Mouse (Mus musculus) lung, adult 2 months (tissue): Measurements from ENCODE around the gene Sptbn4. TPM values are rescaled to one million over a fixed set of nuclear protein-coding genes. Genes with fewer than 3 reads are reported as not detected.

Experiments used
- DNase-seq: peaks from one replicate; pipeline ENCODE4 v3.0.0; 2022
- H3K4me1 ChIP-seq: fragments of 200-500 bp; 2 replicates; pipeline ENCODE4 v1.6.1; 2011; ENCODE audit warnings: low read length; ENCODE audit not compliant: control insufficient read depth, insufficient read depth
- H3K4me3 ChIP-seq: fragments of 200-500 bp; replicated peaks from 2 replicates; pipeline ENCODE3; 2011; ENCODE audit warnings: low read depth, mild to moderate bottlenecking, control low read depth, low read length; ENCODE audit errors: extremely low read depth
- CTCF ChIP-seq: fragments of 200-500 bp; IDR thresholded peaks from 2 replicates; pipeline ENCODE4 v1.5.1; 2011; ENCODE audit warnings: mild to moderate bottlenecking, low read length, control low read depth; ENCODE audit not compliant: insufficient read depth
- POLR2A ChIP-seq: fragments of 200-500 bp; IDR thresholded peaks from 2 replicates; pipeline ENCODE4 v1.6.1; 2011; ENCODE audit warnings: low read depth, mild to moderate bottlenecking, control low read depth, low read length, borderline replicate concordance; ENCODE audit errors: extremely low read depth
- WGBS: fragments of 180-500 bp; shearing (Covaris S2); methylation state at CpG from one replicate; pipeline ENCODE4 v1.1.7; 2018; 5-methylcytosine and 5-hydroxymethylcytosine counted together
- polyA plus RNA-seq: library from polyadenylated mRNA; depleted of rRNA; stranded (reverse); fragments of >200 nt; gene quantifications from 2 replicates; pipeline ENCODE4 v1.2.3, GENCODE M21; 2012

Gene Sptbn4
- polyA plus RNA-seq, 1 experiment: 0.13 TPM

DNA sequence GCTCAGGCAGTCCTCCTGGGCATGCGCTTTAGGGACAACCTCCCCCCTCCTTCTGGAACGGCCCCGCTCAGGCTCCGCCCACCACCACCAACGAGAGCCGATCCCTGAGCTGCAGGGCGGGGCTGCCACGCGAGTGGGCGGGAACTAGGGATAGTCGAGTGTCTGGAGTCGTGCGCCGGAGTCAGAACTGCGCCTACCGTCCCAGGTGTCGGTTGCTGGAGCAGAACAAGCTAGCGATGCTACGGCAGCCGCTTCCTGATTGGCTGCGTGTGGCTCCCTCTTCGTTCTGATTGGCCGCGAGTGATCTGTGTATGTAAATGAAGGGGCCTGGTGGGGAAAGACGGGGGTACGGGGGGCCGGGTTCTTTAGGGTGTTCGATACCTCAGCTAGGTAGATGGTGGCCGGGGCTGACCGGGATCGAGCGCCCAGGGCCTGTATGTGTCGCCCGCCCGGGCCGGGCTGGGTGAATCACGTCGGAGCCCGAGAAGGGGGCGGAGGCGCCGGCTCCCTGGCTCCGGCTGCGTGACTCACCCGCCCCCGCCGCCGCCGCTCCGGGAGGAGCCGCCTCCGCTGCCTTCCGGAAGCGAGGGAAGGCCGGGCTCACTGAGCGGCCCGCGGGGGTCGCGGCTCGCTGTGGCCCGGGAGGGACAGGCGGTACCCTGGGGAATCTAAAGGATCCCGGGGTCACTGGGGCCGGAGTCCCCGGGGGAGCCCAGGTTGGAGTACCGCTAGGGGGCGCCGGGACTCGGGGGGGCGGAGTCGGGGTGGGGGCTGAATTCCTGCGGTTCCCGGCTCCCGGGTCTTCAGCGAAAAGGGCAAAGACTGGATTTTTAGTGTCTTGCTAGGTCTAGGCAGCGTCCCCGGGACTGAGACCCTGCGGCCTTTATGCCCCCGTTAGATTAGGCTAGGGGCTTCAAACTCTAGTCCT, 39.5 kb upstream of the Sptbn4 start, which contains the start of gene Sertad1:
Sertad1 (plus strand) TSS at position 141 of the 928 bp plus-strand sequence.
- TF ChIP-seq POLR2A (peak; percentile 100), CTCF (no peak)
- DNase-seq: peak; percentile 100
- H3K4me1 ChIP-seq: peaks cover 19% of the 10 kb centered on the region
- WGBS: under 1% methylated on average over 80 of the region's 80 CpGs
- peak within 1 kb of the TSS; percentile 83 for H3K4me3 ChIP-seq

DNA sequence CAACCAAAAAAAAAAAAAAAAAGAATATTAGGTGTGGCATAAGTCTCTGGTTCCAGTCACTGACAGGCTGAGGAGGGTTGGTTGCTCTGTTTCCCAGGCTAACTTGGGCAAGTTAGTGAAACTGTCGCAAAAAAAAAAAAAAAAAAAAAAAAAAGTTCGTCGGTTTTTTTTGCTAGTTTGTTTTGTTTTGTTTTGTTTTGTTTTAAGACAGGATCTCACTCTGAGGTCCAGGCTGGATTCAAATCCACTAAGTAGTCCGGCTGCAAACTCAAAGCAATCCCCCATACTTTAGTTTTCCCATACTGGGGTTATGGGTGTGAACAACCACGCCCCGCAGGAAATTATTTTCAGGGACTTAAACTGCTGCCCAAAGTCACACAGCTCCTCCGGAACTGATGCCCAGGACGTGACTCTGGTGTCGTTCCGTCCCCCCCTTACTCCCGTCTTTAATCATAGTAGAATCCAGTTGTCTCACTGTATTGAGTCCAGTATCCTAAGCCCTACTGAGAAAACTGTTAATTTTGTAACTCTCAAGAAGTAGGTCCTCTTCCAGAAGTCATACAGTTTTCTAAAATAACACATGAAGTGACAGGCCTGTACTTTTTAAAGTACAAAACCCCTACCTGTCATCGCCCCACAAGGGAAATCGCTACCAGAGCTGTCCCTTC, 38.8 kb upstream of the Sptbn4 start:
- peak; percentile 43 for DNase-seq
- H3K4me1 ChIP-seq: peaks cover 13% of the 10 kb centered on the region
- TF ChIP-seq CTCF: no peak
- no peak for TF ChIP-seq POLR2A
- WGBS: under 1% methylated on average over 13 of the region's 13 CpGs
- H3K4me3 ChIP-seq: peak overlapping the region; percentile 83

DNA sequence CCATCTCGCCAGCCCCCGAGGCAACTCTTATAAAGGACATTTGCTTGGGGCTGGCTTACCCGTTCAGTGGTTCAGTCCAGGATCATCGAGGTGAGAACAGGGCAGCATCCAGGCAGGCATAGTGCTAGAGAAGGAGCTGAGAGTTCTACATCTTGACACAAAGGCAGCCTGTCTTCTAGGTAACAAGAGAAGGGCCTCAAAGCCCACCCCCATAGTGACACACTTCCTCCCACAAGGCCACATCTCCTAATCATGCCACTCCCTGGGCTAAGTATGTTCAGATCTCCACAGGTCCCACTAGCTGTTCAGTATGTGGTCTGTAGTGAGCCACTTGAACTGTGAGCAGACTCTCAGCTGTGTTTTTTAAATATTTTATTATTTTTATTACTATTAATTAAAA, 36.4 kb upstream of the Sptbn4 start:
- 77% methylated on average over 4 of the region's 4 CpGs for WGBS
- H3K4me3 ChIP-seq: no peak overlapping the region
- DNase-seq: no peak
- no peak for TF ChIP-seq CTCF
- H3K4me1 ChIP-seq: peaks cover 4% of the 10 kb centered on the region; the same call in 1 of the 2 replicates

DNA sequence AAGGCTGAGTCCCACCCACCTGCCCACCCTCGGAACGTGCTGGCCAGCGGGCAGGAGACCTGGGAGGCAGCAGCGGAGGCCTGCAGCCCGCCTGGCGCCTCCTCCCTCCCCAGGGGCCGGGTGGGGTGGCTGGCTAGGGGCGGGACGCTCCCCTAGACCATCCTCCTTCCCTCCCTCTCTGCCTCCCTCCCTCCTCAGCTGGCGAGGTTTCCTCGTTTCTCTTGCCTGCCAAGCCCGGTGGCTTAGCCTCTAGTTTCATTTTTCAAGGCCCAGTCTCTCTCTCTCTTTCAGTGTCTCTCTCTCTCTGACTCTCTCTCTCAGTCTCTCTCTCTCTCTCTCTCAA, 34.1 kb upstream of the Sptbn4 start:
- WGBS: 0% methylated on average over 12 of the region's 12 CpGs
- TF ChIP-seq POLR2A (peak; percentile 62; the same call in 1 of the 2 replicates), CTCF (no peak)
- no peaks in the 10 kb centered on the region for H3K4me1 ChIP-seq
- peak overlapping the region; percentile 44 for H3K4me3 ChIP-seq
- peak; percentile 86 for DNase-seq

DNA sequence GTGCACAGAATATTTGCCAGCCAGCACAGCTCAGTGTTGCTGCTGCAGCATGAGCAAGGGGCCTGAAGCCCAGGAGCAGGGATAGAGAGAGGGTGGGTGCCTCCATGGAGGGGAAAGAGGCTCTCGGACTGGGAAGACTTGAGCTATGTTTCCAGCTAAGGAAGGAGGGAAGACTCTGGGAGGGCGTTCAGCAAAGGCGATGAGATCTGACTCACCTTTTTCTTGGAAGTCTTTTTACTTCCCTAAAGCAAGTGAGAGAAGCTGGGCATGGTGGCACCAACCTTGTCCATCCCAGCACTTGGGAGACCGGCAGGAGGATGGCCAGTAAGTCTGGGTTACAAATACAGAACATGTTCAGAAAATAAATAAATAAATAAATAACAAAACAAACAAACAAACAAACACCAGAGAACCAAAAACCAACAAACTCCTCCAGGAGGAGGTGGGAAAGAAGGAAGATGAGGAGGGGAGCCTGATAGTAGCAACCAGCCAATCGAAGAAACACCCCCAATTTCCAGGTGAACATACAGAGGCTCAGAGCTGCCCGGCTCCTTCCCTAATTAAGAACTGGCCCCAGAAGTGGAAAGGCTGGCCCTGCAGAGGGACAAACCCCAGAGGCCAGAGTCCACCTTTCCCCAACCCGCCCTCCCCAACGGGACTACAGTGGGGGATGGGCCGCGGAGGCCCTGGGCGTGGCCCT, 33.6 kb upstream of the Sptbn4 start:
- peak overlapping the region; percentile 9 for H3K4me3 ChIP-seq
- no peak for TF ChIP-seq CTCF
- TF ChIP-seq POLR2A: no peak
- DNase-seq: no peak
- 15% methylated on average over 11 of the region's 11 CpGs for WGBS
- H3K4me1 ChIP-seq: no peaks in the 10 kb centered on the region

DNA sequence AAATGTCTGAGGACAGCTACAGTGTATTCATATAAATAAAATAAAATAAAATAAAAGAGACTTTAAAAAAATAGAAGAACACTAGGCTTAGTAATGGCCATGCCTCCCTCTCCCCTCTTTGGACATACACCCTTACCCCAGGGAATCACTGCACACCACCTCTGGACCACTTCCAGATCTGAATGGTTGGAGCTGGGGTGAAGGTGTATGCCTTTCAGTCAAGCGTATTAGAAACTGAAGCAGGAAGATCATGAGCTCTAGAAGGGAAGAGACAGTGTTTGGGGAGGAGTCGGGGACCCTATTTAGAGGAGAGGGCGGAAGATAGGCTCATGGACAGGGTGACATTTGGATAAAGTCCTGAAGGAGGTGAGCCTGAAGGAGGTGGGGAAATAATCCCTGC, 33.0 kb upstream of the Sptbn4 start:
- Histone ChIP-seq H3K4me1 (no peaks in the 10 kb centered on the region), H3K4me3 (no peak overlapping the region)
- WGBS: 60% methylated on average over 3 of the region's 3 CpGs
- DNase-seq: no peak
- TF ChIP-seq CTCF (no peak), POLR2A (no peak)

DNA sequence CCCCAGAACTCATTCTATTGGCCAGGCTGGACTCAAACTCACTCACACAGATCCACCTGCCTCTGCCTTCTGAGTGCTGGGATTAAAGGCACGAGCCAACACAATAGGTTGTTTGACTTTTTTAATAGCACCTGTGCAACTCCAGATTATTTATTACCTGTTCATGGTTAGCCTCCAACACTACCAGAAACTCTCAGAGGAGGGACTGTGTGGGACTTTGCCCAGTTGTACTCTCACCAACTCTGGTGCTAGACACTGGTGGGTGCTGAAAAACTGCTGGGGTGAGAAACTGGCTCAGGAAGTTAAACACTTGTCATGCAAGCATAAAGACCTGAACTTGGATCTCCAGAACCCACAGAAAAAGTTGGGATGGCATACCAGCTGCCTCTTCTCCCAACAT, 32.3 kb upstream of the Sptbn4 start:
- WGBS: 84% methylated on average over 1 of the region's 1 CpGs
- H3K4me3 ChIP-seq: no peak overlapping the region
- no peak for DNase-seq
- TF ChIP-seq POLR2A: no peak
- no peak for TF ChIP-seq CTCF
- no peaks in the 10 kb centered on the region for H3K4me1 ChIP-seq

DNA sequence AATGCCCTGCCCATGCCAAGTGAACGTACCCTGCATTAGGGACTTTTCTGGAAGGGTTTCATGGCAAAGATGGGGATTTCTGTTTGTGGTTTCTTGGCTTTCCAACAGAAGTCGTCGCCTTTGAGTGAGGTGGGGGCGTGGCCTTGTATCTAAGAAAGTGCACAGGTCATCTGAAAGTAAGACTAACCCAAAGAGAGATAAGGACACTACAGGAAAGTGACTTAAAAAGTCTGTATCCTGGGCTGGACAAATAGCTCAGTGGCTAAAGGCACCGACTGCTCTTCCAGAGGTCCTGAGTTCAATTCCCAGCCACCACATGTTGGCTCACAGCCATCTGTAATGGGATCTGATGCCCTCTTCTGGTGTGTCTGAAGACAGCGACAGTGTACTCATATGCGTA, 31.1 kb upstream of the Sptbn4 start:
- TF ChIP-seq CTCF: no peak
- no peak for TF ChIP-seq POLR2A
- no peak overlapping the region for H3K4me3 ChIP-seq
- WGBS: 66% methylated on average over 7 of the region's 7 CpGs

DNA sequence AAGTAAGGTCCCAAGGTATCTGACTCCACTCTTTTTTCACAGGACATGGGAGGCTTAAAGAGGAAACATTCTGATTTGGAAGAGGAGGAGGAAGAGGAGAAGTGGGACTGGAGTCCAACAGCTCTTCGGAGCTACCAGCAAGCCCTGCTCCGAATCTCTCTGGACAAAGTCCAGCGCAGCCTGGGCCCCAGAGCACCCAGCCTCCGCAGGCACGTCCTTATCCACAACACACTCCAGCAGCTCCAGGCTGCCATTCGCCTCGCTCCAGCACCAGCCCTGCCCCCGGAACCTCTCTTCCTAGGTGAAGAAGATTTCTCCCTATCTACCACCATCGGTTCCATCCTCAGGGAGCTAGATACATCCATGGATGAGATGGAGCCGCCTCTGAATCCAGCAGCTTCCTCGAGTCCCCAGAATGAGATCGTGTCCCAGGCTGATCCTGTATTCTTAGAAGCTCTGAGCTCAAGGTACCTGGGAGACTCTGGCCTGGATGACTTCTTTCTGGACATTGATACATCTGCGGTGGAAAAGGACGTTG, 28.7 kb upstream of the Sptbn4 start:
- 92% methylated on average over 14 of the region's 14 CpGs for WGBS
- TF ChIP-seq CTCF: no peak
- TF ChIP-seq POLR2A: no peak

More for the DNA sequence above, 31.1 kb upstream of the Sptbn4 start:
- no peak for DNase-seq
- H3K4me1 ChIP-seq: no peaks in the 10 kb centered on the region

DNA sequence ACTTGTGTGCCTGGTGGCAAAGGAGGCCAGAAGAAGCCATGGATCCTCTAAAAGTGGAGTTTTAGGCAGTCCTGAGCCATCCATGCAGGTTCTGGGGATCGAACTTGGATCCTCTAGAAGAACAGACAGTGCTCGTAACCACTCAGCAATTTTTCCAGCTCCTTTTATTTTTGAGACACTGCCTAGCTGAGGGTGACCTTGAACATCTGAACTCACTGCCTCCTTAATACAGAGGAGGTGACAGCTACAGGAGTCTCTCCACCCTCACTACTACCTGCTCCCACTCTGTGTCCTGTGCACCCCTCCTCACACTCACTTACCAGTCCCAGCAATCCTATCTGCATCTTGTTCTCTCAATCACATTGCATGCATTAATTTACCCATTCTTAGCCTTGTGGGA, 28.1 kb upstream of the Sptbn4 start:
- DNase-seq: no peak
- 98% methylated on average over 2 of the region's 2 CpGs for WGBS
- H3K4me3 ChIP-seq: no peak overlapping the region
- H3K4me1 ChIP-seq: no peaks in the 10 kb centered on the region
- TF ChIP-seq POLR2A (no peak), CTCF (no peak)

More for the DNA sequence above, 28.7 kb upstream of the Sptbn4 start:
- no peak for DNase-seq
- H3K4me1 ChIP-seq: no peaks in the 10 kb centered on the region
- no peak overlapping the region for H3K4me3 ChIP-seq
